Mouse (Mus musculus) limb, embryonic 11.5 days (tissue): ENCODE measurements at regions not wholly inside any gene's neighbourhood (a gene's known extent, or its start where the extent isn't known, plus 50 kb on each side); places are given as distances from the start of the nearest gene placed in this dataset.

ENCODE experiments used
- ATAC-seq: fragments of 200-750 bp; cut with Nextera tagmentation; 2 replicates; pipeline ENCODE4 v1.8.0; 2017; ENCODE audit warnings: low read depth; ENCODE audit not compliant: insufficient number of reproducible peaks, low FRiP score, low TSS enrichment
- DNase-seq: peaks from one replicate; pipeline ENCODE4 v3.0.0-alpha.2; 2015; ENCODE audit warnings: low spot score
- H3K27ac ChIP-seq: fragments of 300-500 bp; sonication (generic); replicated peaks from 2 replicates; pipeline ENCODE4 v1.5.1; 2014; ENCODE audit warnings: low read depth, mild to moderate bottlenecking, low read length
- H3K27me3 ChIP-seq: fragments of 300-500 bp; sonication (generic); 2 replicates; pipeline ENCODE4 v1.6.1; 2014; ENCODE audit warnings: mild to moderate bottlenecking, low read length, mixed read lengths; ENCODE audit not compliant: control insufficient read depth, insufficient read depth
- H3K36me3 ChIP-seq: fragments of 300-500 bp; sonication (generic); 2 replicates; pipeline ENCODE4 v1.6.1; 2014; ENCODE audit warnings: mild to moderate bottlenecking, low read length, moderate library complexity, mixed read lengths; ENCODE audit not compliant: control insufficient read depth, insufficient read depth
- H3K4me1 ChIP-seq: fragments of 300-500 bp; sonication (generic); 2 replicates; pipeline ENCODE4 v1.6.1; 2014; ENCODE audit warnings: low read length, mixed read lengths; ENCODE audit not compliant: control insufficient read depth, insufficient read depth
- H3K4me2 ChIP-seq: fragments of 300-500 bp; sonication (generic); 2 replicates; pipeline ENCODE4 v1.6.1; 2014; ENCODE audit warnings: low read depth, mild to moderate bottlenecking, moderate library complexity; ENCODE audit not compliant: severe bottlenecking
- H3K4me3 ChIP-seq: fragments of 300-500 bp; sonication (generic); 2 replicates; pipeline ENCODE4 v1.5.1; 2014; ENCODE audit warnings: low read depth, low read length
- H3K9ac ChIP-seq: fragments of 300-500 bp; sonication (generic); 2 replicates; pipeline ENCODE4 v1.6.1; 2014; ENCODE audit warnings: mild to moderate bottlenecking, low read length
- H3K9me3 ChIP-seq: fragments of 300-500 bp; sonication (generic); 2 replicates; pipeline ENCODE4 v1.6.1; 2016; ENCODE audit warnings: low read length; ENCODE audit not compliant: control insufficient read depth
- WGBS: fragments of 180-500 bp; shearing (Covaris S2); extraction: QIAGEN DNeasy Blood & Tissue Kit; methylation state at CpG from one replicate; pipeline ENCODE4 v1.1.7; 2014; 5-methylcytosine and 5-hydroxymethylcytosine counted together

GRCm38 (mm10) chr10:96391748-96392147, 225.1 kb upstream of the Btg1 start:
- Histone ChIP-seq H3K27me3 (no peaks in the 10 kb centered on the region), H3K9ac (no peak overlapping the region), H3K9me3 (no peaks in the 10 kb centered on the region), H3K27ac (no peak overlapping the region), H3K4me1 (no peaks in the 10 kb centered on the region), H3K36me3 (no peaks in the 10 kb centered on the region), H3K4me3 (no peak overlapping the region), H3K4me2 (no peak overlapping the region)
- ATAC-seq (no peak), DNase-seq (no peak)
- whole genome bisulfite sequencing: 55% methylated on average over 3 of the region's 3 CpGs

DNA sequence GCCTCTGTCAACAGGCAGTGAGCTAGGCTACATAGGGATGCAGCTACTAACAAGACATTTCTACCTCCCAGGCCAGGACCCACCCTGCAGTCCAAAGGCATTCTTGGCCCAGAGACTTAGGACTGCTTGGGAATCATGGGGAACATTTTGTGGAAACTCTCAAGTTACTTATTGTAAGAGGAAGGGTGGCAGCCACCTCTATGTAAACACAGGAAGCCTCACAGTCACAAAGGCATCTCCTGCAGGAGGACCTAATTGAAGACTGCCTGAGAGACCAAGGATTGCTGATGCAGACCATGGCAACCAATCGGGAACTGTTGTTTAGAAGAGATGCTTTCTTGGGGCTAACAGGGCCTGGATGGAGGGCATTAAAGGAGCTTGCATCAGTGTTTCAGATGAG, 224.0 kb upstream of the Btg1 start:
- ATAC-seq: no peak
- no peaks in the 10 kb centered on the region for H3K4me1 ChIP-seq
- H3K9me3 ChIP-seq: no peaks in the 10 kb centered on the region
- no peak overlapping the region for H3K27ac ChIP-seq
- no peaks in the 10 kb centered on the region for H3K36me3 ChIP-seq
- H3K27me3 ChIP-seq: no peaks in the 10 kb centered on the region
- WGBS: 88% methylated on average over 1 of the region's 1 CpGs
- H3K4me2 ChIP-seq: no peak overlapping the region
- no peak overlapping the region for H3K4me3 ChIP-seq
- DNase-seq: no peak
- H3K9ac ChIP-seq: no peak overlapping the region

DNA sequence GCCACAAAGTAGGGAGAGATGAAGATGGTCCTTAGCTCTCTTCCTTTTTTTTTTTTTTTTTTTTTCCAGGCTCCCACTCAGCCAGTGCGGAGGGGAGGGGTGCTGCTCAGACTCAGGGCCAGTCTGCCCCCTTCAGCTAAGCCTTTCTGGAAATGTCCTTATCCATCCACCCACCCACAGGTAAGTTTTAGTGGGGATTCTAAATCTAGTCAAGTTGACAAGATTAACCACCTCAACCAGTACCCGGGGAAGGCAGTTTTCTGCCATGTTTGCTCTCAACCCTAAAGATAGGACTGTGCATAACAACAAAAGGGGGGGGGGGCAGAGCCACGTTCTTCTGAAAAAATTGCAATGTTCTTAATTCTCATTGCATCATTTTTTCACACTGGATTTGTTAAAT, 222.6 kb upstream of the Btg1 start:
- Histone ChIP-seq H3K27me3 (no peaks in the 10 kb centered on the region), H3K4me2 (no peak overlapping the region), H3K9me3 (no peaks in the 10 kb centered on the region), H3K4me3 (no peak overlapping the region), H3K9ac (no peak overlapping the region), H3K4me1 (0 out of 2 replicates have a peak, but pooled peaks cover 3% of the 10 kb centered on the region), H3K27ac (no peak overlapping the region), H3K36me3 (no peaks in the 10 kb centered on the region)
- DNase-seq (no peak), ATAC-seq (no peak)
- 91% methylated on average over 3 of the region's 3 CpGs for WGBS

GRCm38 (mm10) chr10:96395017-96395416, 221.8 kb upstream of the Btg1 start:
- WGBS: 64% methylated on average over 3 of the region's 3 CpGs
- ATAC-seq (no peak), DNase-seq (no peak)

DNA sequence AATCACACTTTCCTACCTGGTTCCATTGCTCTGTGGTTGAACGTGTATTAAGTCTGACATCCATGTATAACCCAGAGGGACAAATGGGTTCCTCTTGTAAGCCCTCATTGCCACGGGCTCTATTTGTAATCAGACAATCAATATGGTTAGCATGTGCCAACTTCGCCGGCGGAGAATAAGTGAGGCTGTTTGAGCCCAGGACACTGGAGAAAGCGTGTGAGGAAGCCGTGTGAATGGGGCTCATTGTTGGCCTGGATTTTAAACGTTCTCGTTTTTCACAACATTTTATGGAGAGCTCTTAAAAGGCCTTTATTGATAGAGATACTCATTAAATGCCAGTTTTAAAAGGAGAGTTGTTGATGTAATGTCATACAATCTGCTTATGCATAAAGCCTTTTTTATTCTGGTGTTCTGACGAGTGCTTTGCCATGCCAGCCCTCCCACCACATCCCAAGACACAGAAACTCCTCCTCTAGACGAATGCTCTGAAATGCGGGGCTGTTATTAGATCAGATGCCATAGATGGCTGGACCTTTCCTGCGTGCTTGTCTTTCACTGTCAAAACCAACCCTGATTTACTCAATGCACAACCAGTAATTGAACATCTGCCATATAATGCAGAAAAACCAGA, 218.8 kb upstream of the Btg1 start:
- DNase-seq: no peak
- peak overlapping the region; percentile 55 for H3K27ac ChIP-seq
- ATAC-seq: no peak
- no peak overlapping the region for H3K4me2 ChIP-seq
- no peaks in the 10 kb centered on the region for H3K27me3 ChIP-seq
- 0 out of 2 replicates have a peak, but pooled peaks cover 4% of the 10 kb centered on the region for H3K4me1 ChIP-seq
- H3K9me3 ChIP-seq: no peaks in the 10 kb centered on the region
- no peak overlapping the region for H3K9ac ChIP-seq
- 64% methylated on average over 13 of the region's 13 CpGs for WGBS
- no peaks in the 10 kb centered on the region for H3K36me3 ChIP-seq
- no peak overlapping the region for H3K4me3 ChIP-seq

More at GRCm38 (mm10) chr10:96395017-96395416, 221.8 kb upstream of the Btg1 start:
- Histone ChIP-seq H3K4me2 (no peak overlapping the region), H3K9me3 (no peaks in the 10 kb centered on the region), H3K4me3 (no peak overlapping the region), H3K27me3 (no peaks in the 10 kb centered on the region), H3K4me1 (0 out of 2 replicates have a peak, but pooled peaks cover 4% of the 10 kb centered on the region), H3K36me3 (no peaks in the 10 kb centered on the region), H3K27ac (no peak overlapping the region), H3K9ac (no peak overlapping the region)

DNA sequence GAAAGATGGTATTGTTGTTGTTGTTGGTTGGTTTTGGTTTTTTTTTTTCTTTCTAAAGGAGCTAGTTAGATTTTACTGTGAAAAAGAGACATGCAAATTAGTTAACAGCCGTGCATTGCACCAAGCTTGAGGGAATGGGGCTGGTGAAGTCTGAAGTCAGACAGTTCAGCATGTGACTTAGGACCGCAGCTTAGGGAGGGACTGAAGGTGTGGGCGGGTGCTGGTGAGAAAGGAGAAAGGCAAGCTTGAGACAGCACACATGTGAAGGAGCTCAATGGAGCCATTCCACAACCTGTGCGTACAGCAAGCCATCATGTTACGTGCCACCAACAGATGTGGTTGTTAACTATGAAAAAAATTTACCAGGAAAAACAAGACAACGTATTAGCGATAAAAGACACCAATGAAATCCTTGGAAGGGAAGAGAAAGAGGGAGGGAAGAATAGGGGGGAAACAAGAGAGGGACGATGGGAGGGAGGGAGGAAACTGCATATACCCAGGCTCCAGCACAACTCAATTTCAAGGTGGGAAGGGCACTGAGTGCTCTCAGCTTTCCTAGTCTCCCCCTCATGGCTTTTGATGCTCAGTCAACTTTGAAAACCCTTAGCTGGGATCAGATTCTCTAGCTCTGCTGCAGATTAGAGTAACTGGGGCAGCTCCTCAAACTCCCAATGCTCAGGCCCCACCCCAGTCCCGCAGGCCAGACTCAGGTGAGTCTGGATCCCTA, 218.1 kb upstream of the Btg1 start:
- Histone ChIP-seq H3K9me3 (no peaks in the 10 kb centered on the region), H3K27ac (peak overlapping the region; percentile 55), H3K4me1 (0 out of 2 replicates have a peak, but pooled peaks cover 4% of the 10 kb centered on the region), H3K4me2 (no peak overlapping the region), H3K4me3 (no peak overlapping the region), H3K36me3 (no peaks in the 10 kb centered on the region), H3K27me3 (no peaks in the 10 kb centered on the region), H3K9ac (no peak overlapping the region)
- ATAC-seq: no peak
- WGBS: 82% methylated on average over 9 of the region's 9 CpGs
- no peak for DNase-seq

DNA sequence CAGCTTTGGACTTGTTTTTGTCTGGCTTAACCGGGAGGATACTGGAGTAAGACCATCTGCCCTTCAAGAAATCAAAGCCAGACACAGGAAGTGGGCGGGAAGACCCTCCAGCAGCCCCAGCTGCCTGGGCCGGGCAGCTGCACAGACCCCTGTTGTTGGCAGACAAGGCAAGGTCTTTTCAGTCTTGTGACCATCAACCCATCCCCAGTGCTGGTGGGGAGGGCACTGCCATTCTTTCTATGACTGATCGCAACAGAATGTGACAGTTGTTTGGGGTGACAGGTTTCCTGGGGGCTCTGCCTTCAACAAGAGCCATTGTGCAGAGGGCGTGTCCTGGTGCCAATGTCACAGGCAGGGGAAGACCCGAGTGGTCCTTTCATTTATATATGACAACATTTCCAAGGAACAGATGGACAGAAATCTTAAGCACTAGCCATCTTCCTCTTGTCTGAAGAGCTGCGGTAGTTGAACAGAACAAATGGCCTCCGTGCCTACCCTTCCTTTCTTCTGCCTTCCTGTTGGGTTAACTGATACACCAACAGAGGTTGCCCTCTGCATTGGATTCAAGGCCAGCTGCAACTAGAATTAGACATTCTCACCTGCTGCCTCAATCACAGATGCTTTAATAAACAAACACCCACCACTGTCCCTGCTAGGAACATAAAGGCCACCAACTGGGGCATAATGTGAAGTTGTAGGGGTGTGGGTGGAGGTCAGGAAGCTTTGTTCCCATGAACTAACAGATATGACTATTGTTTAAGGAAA, 217.0 kb upstream of the Btg1 start:
- Histone ChIP-seq H3K27ac (no peak overlapping the region), H3K4me2 (no peak overlapping the region), H3K27me3 (no peaks in the 10 kb centered on the region), H3K4me1 (0 out of 2 replicates have a peak, but pooled peaks cover 4% of the 10 kb centered on the region), H3K36me3 (no peaks in the 10 kb centered on the region), H3K9ac (no peak overlapping the region), H3K4me3 (no peak overlapping the region), H3K9me3 (no peaks in the 10 kb centered on the region)
- 58% methylated on average over 8 of the region's 8 CpGs for WGBS
- DNase-seq: peak; percentile 40
- ATAC-seq: 0 out of 2 replicates have a peak, but pooled peaks have one; percentile 36

- Histone ChIP-seq H3K4me1 (0 out of 2 replicates have a peak, but pooled peaks cover 4% of the 10 kb centered on the region), H3K9me3 (no peaks in the 10 kb centered on the region), H3K9ac (no peak overlapping the region), H3K36me3 (no peaks in the 10 kb centered on the region), H3K27me3 (no peaks in the 10 kb centered on the region), H3K4me2 (no peak overlapping the region), H3K27ac (no peak overlapping the region), H3K4me3 (no peak overlapping the region)
- WGBS: 91% methylated on average over 6 of the region's 6 CpGs
- no peak for DNase-seq
- no peak for ATAC-seq
These were observed 216.0 kb upstream of the Btg1 start for GRCm38 (mm10) chr10:96400793-96401192.
